Comparison of ENCODE assay signal across 10 mouse cellular contexts in genomic region chr9:53984868-53985267, GRCm38 (mm10). TPM values are rescaled to one million over a fixed set of nuclear protein-coding genes. Genes with fewer than 3 reads are reported as not detected.
DNase-seq lines count a peak whose midpoint lies in the region; ATAC-seq and TF ChIP-seq lines count a peak whose summit lies in the region.
"Had no signal": no experiment of that assay in that cellular context is flagged by ENCODE, and none has a peak within 500 bp of the region (broad histone marks: within the 10 kb centered on the region; RNA-seq: fewer than 3 reads in every experiment).

No protein-coding gene starts in this region.

- 38% methylated on average over 9 of the region's 9 CpGs for WGBS in kidney, postnatal 0 days
- 28% methylated on average over 9 of the region's 9 CpGs for WGBS in forebrain, embryonic 14.5 days
- 32% methylated on average over 9 of the region's 9 CpGs for WGBS in heart, embryonic 10.5 days

- no peak overlapping the region for H3K4me3 ChIP-seq in kidney, postnatal 0 days (replicated peaks; ENCODE audit: low read depth, low read length)
- H3K4me3 ChIP-seq in bone marrow macrophage, adult 2 months (ENCODE audit: insufficient read depth, low read length): no peak overlapping the region
- H3K4me3 ChIP-seq in forebrain, embryonic 14.5 days (ENCODE audit: low read depth, low read length): no peak overlapping the region
- H3K4me3 ChIP-seq in heart, embryonic 10.5 days: no peak overlapping the region
- H3K4me3 ChIP-seq: erythroblast, embryonic 14.5 days; limb, embryonic 12.5 days had no signal

- H3K27ac ChIP-seq in kidney, postnatal 0 days: no peak overlapping the region
- H3K27ac ChIP-seq in bone marrow macrophage, adult 2 months (ENCODE audit: insufficient read depth, low read depth, low read length): no peak overlapping the region
- no peak overlapping the region for H3K27ac ChIP-seq in forebrain, embryonic 14.5 days (ENCODE audit: low read depth, low read length)
- no peak overlapping the region for H3K27ac ChIP-seq in heart, embryonic 10.5 days
- H3K27ac ChIP-seq: limb, embryonic 12.5 days had no signal

- H3K4me1 ChIP-seq in kidney, postnatal 0 days (replicated peaks; ENCODE audit: insufficient read depth, low read length): no peaks in the 10 kb centered on the region
- no peaks in the 10 kb centered on the region for H3K4me1 ChIP-seq in bone marrow macrophage, adult 2 months (ENCODE audit: control insufficient read depth, insufficient read depth, low read length)
- no peaks in the 10 kb centered on the region for H3K4me1 ChIP-seq in forebrain, embryonic 14.5 days (ENCODE audit: control insufficient read depth, insufficient read depth, low read length)
- no peaks in the 10 kb centered on the region for H3K4me1 ChIP-seq in heart, embryonic 10.5 days
- H3K4me1 ChIP-seq: limb, embryonic 12.5 days had no signal

- TF ChIP-seq CTCF in kidney, postnatal 0 days (IDR thresholded peaks at IDR 0.05; ENCODE audit: low read depth): peak; percentile 80
- peak; percentile 22; the same call in 1 of the 2 replicates for TF ChIP-seq CTCF in bone marrow macrophage, adult 2 months (IDR thresholded peaks at IDR 0.05; ENCODE audit: low read depth, low read length)

- no peak for ATAC-seq in kidney, postnatal 0 days (replicated peaks; ENCODE audit: low FRiP score, low read depth)
- peak; percentile 55; the same call in 1 of the 2 replicates for ATAC-seq in forebrain, embryonic 14.5 days

- no peak for TF ChIP-seq POLR2A in bone marrow macrophage, adult 2 months (IDR thresholded peaks at IDR 0.05; ENCODE audit: borderline replicate concordance, low read depth, low read length)

- H3K4me2 ChIP-seq in kidney, postnatal 0 days (ENCODE audit: low read length): no peak overlapping the region
- no peak overlapping the region for H3K4me2 ChIP-seq in forebrain, embryonic 14.5 days (ENCODE audit: low read length)
- H3K4me2 ChIP-seq: limb, embryonic 12.5 days had no signal

- H3K9ac ChIP-seq in kidney, postnatal 0 days (ENCODE audit: low read depth, low read length): no peak overlapping the region
- H3K9ac ChIP-seq in forebrain, embryonic 14.5 days (ENCODE audit: low read length): no peak overlapping the region
- H3K9ac ChIP-seq: limb, embryonic 12.5 days had no signal

- no peaks in the 10 kb centered on the region for H3K36me3 ChIP-seq in kidney, postnatal 0 days (ENCODE audit: insufficient read depth, low read length)
- no peaks in the 10 kb centered on the region for H3K36me3 ChIP-seq in forebrain, embryonic 14.5 days (ENCODE audit: control insufficient read depth, insufficient read depth, low read length)
- H3K36me3 ChIP-seq in heart, embryonic 10.5 days: no peaks in the 10 kb centered on the region
- H3K36me3 ChIP-seq: limb, embryonic 12.5 days had no signal

- H3K27me3 ChIP-seq in kidney, postnatal 0 days (ENCODE audit: insufficient read depth, low read length): no peaks in the 10 kb centered on the region
- H3K27me3 ChIP-seq in forebrain, embryonic 14.5 days (replicated peaks; ENCODE audit: control insufficient read depth, insufficient read depth, low read length): no peaks in the 10 kb centered on the region
- peaks cover 14% of the 10 kb centered on the region; the same call in 1 of the 2 replicates for H3K27me3 ChIP-seq in heart, embryonic 10.5 days (ENCODE audit: insufficient read depth, poor library complexity, severe bottlenecking)
- H3K27me3 ChIP-seq: limb, embryonic 12.5 days had no signal

- no peaks in the 10 kb centered on the region for H3K9me3 ChIP-seq in kidney, postnatal 0 days (replicated peaks; ENCODE audit: low read length)
- no peaks in the 10 kb centered on the region for H3K9me3 ChIP-seq in forebrain, embryonic 14.5 days (replicated peaks; ENCODE audit: control insufficient read depth, low read length)
- H3K9me3 ChIP-seq in heart, embryonic 10.5 days: no peaks in the 10 kb centered on the region
- H3K9me3 ChIP-seq: limb, embryonic 12.5 days had no signal

- DNase-seq in kidney, postnatal 0 days (ENCODE audit: low spot score): peak; percentile 67
- no peak for DNase-seq in kidney, adult 11 months
- DNase-seq in ES-CJ7 (ENCODE audit: low read depth, low spot score): peak; percentile 67
- peak; percentile 78 for DNase-seq in forebrain, embryonic 14.5 days (ENCODE audit: low spot score)
- peak; percentile 28 for DNase-seq in lung, postnatal 14 days
- DNase-seq in T-cell, adult 2 months (ENCODE audit: low spot score): no peak
- no peak for DNase-seq in heart, embryonic 10.5 days (ENCODE audit: low spot score)

RNA-seq across cellular contexts. Expression of gene Elmod1, which starts 9.8 kb away (rescaled TPM):
- polyA plus RNA-seq in kidney, postnatal 0 days (2015; fragmentation: Nextera tagmentation; extraction: Ambion mirVana): 0.33 and 0.48 TPM in 2 replicates
- polyA plus RNA-seq in bone marrow macrophage, adult 2 months (2012; ENCODE audit: insufficient read depth, insufficient read length, missing spikeins): not detected in 2 replicates
- polyA plus RNA-seq in forebrain, embryonic 14.5 days (2014; fragmentation: Nextera tagmentation; extraction: Ambion mirVana): 11.6 and 19.5 TPM in 2 replicates
- polyA plus RNA-seq in heart, embryonic 10.5 days (2016; fragmentation: Nextera tagmentation; extraction: Ambion mirVana): not detected in 2 replicates
- polyA plus RNA-seq: erythroblast, embryonic 14.5 days had no signal

Comparison
In these comparisons a context has a peak if more than half of its experiments do, and no peak if none do; other contexts are left out.
1. DNase-seq: peak in kidney, postnatal 0 days (single experiment), ES-CJ7 (single experiment), forebrain, embryonic 14.5 days (single experiment) and lung, postnatal 14 days (single experiment); none in kidney, adult 11 months (single experiment), T-cell, adult 2 months (single experiment) and heart, embryonic 10.5 days (single experiment).